In the genomic region with DNA sequence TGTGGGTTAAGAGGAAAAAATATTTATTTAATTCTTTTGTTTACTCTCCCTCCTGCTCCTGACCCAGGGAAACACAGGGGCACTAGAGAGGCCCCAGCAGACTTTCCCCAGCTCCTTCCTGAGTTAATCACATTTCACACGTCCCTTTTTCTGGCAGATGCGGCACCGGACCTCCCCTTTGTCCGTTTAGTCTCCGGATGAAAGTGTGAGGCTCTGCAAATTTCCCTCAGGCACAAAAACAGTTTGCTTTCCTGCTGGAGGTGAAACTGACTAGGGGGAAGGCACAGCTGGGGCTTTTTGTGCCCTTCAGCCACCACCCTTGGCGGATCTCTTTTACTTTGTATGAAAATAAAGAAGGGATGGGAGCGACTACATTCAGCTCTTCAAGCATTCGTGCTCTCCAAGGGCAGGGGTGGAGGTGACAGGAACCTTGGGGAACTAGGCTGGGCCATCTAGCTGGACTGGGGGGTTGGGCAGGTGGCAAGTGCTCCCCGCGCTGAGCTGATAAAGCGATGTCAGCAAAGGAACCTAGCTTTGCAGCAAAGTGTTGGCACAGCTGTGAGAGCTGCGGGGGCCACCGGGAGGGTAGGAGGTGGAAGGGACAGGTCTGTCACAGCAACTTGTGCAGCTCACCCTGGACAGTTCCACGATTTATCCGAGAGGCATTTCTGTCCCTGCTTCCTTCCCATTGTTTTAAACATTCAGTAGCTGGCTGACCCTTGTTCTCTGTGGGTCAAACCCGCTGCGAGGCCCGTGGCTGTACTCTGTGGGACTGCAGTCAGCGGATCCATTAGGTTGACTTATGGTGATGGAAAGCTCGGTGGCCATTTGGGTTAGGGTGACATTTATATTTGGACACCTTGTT, we compare ENCODE assay signal across 8 mouse cellular contexts.
DNase-seq lines count a peak whose midpoint lies in the region; ATAC-seq and TF ChIP-seq lines count a peak whose summit lies in the region.

No protein-coding gene starts in this region.

- peak; percentile 35 for DNase-seq in kidney, postnatal 10 days
- DNase-seq in kidney, postnatal 36 days, result no peak
- peak; percentile 68 for DNase-seq in embryo, embryonic 11 days
- peak; percentile 71 for DNase-seq in hindbrain, embryonic 10.5 days (ENCODE audit: low spot score)
- DNase-seq in midbrain, postnatal 0 days (ENCODE audit: low spot score), result peak; percentile 22
- no peak for DNase-seq in ovary, adult 18-20 months (ENCODE audit: low spot score)
- DNase-seq in spleen, postnatal 10 days (ENCODE audit: low spot score in 2 of 2), result no peak
- DNase-seq in thymus, postnatal 36 days, result no peak

- H3K4me1 ChIP-seq in hindbrain, embryonic 10.5 days (replicated peaks), result peaks cover 38% of the 10 kb centered on the region
- H3K4me1 ChIP-seq in midbrain, postnatal 0 days (ENCODE audit: insufficient read depth, low read length), result peaks cover 14% of the 10 kb centered on the region; the same call in 1 of the 2 replicates

- H3K4me2 ChIP-seq in midbrain, postnatal 0 days (ENCODE audit: low read depth, low read length, poor library complexity, severe bottlenecking), result peak overlapping the region; percentile 15

- under 1% methylated on average over 20 of the region's 20 CpGs for WGBS in hindbrain, embryonic 10.5 days
- 8% methylated on average over 20 of the region's 20 CpGs for WGBS in midbrain, postnatal 0 days

- no peak; the same call in 1 of the 2 replicates for ATAC-seq in midbrain, postnatal 0 days (ENCODE audit: low FRiP score)

- no peak for TF ChIP-seq CTCF in midbrain, postnatal 0 days (IDR thresholded peaks at IDR 0.05)

- H3K27me3 ChIP-seq in hindbrain, embryonic 10.5 days (ENCODE audit: insufficient read depth, poor library complexity, severe bottlenecking), result peaks cover 15% of the 10 kb centered on the region
- H3K27me3 ChIP-seq in midbrain, postnatal 0 days (ENCODE audit: insufficient read depth, low read length), result no peaks in the 10 kb centered on the region

- no peaks in the 10 kb centered on the region for H3K36me3 ChIP-seq in hindbrain, embryonic 10.5 days
- H3K36me3 ChIP-seq in midbrain, postnatal 0 days (ENCODE audit: insufficient read depth, low read length), result no peaks in the 10 kb centered on the region

- peak overlapping the region; percentile 44 for H3K4me3 ChIP-seq in hindbrain, embryonic 10.5 days
- H3K4me3 ChIP-seq in midbrain, postnatal 0 days (ENCODE audit: low read depth, low read length), result no peak overlapping the region

- H3K27ac ChIP-seq in hindbrain, embryonic 10.5 days, result peak overlapping the region; percentile 89
- no peak overlapping the region for H3K27ac ChIP-seq in midbrain, postnatal 0 days (ENCODE audit: low read depth, low read length)

- no peak overlapping the region for H3K9ac ChIP-seq in midbrain, postnatal 0 days (replicated peaks; ENCODE audit: low read length, poor library complexity, severe bottlenecking)

- H3K9me3 ChIP-seq in hindbrain, embryonic 10.5 days, result no peaks in the 10 kb centered on the region
- no peaks in the 10 kb centered on the region for H3K9me3 ChIP-seq in midbrain, postnatal 0 days (ENCODE audit: low read length)

Comparison
In these comparisons a context has a peak if more than half of its experiments do, and no peak if none do; other contexts are left out.
1. DNase-seq: peak in kidney, postnatal 10 days (single experiment), embryo, embryonic 11 days (single experiment), hindbrain, embryonic 10.5 days (single experiment) and midbrain, postnatal 0 days (single experiment); none in kidney, postnatal 36 days (0 of 2), ovary, adult 18-20 months (single experiment), spleen, postnatal 10 days (0 of 2) and thymus, postnatal 36 days (0 of 2).